In the genomic region with DNA sequence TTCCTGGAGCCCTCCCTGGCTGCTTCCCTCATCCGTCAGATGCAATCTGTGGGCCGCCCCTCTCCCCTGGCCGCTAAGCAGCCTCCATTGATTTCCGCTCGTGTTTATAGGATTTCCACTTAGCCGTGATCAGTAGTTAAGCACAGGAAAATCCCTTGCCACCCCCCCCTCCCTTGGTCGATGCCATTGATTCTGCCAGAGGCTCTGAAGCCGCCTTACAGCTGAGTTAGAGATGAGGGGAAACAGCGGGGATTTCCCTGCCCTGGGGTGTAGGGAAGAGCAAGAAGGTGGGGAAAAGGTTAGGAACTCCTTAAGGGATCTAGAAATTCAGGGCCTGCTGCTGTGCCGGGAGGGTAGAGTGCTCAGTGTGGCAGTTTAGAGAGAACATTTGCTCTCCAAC, we compare ENCODE assay signal across 11 mouse cellular contexts. TPM values are rescaled to one million over a fixed set of nuclear protein-coding genes. Genes with fewer than 3 reads are reported as not detected.
A peak's percentile ranks its signal among the peaks of the same experiment; 100 is the strongest.
DNase-seq lines count a peak whose midpoint lies in the region; ATAC-seq and TF ChIP-seq lines count a peak whose summit lies in the region.
"Had no signal": no experiment of that assay in that cellular context is flagged by ENCODE, and none has a peak within 500 bp of the region (broad histone marks: within the 10 kb centered on the region; RNA-seq: fewer than 3 reads in every experiment).

No protein-coding gene starts in this region.

- ATAC-seq in lung, embryonic 16.5 days (ENCODE audit: low read depth) = no peak
- ATAC-seq in hindbrain, embryonic 16.5 days = no peak

- intact Hi-C loops in heart, adult 2 months (cut with DNase I) = loop anchor here (2.0 kb wide), 1 partner anchor 73 kb away; no protein-coding TSS in a partner anchor

- no peak for TF ChIP-seq CTCF in heart, adult 2 months (IDR thresholded peaks at IDR 0.05)

- H3K9ac ChIP-seq in heart, adult 2 months (ENCODE audit: low read depth, low read length) = no peak overlapping the region
- no peak overlapping the region for H3K9ac ChIP-seq in lung, embryonic 16.5 days (ENCODE audit: low read length)
- peak overlapping the region; percentile 36; the same call in 1 of the 2 replicates for H3K9ac ChIP-seq in hindbrain, embryonic 16.5 days (ENCODE audit: low read depth, low read length)

- no peak for TF ChIP-seq EP300 in heart, adult 2 months (IDR thresholded peaks at IDR 0.05; ENCODE audit: insufficient read depth, low read depth, low read length)

- no peak for DNase-seq in heart, adult 2 months
- DNase-seq in heart, adult 9 months (ENCODE audit: low spot score in 2 of 2) = no peak
- DNase-seq in lung, postnatal 10 days = no peak
- peak; percentile 67 for DNase-seq in retina, embryonic 14.5 days (ENCODE audit: low spot score)
- no peak for DNase-seq in frontal cortex, postnatal 25 days (ENCODE audit: low spot score in 2 of 2)
- DNase-seq in left cerebral cortex, adult 8-10 months (ENCODE audit: low spot score in 2 of 2) = no peak
- DNase-seq: cerebellum, adult 9-11 months had no signal

- H3K4me1 ChIP-seq in heart, adult 2 months (ENCODE audit: control insufficient read depth, insufficient read depth, low read length) = peaks cover 5% of the 10 kb centered on the region
- H3K4me1 ChIP-seq in lung, embryonic 16.5 days (replicated peaks; ENCODE audit: control insufficient read depth, insufficient read depth, low read length) = peaks cover 18% of the 10 kb centered on the region
- H3K4me1 ChIP-seq in hindbrain, embryonic 16.5 days (ENCODE audit: control insufficient read depth, insufficient read depth, low read depth, low read length) = peaks cover 23% of the 10 kb centered on the region

- H3K4me3 ChIP-seq in heart, adult 2 months = no peak overlapping the region
- no peak overlapping the region for H3K4me3 ChIP-seq in lung, embryonic 16.5 days (ENCODE audit: low read length)
- no peak overlapping the region for H3K4me3 ChIP-seq in hindbrain, embryonic 16.5 days (ENCODE audit: low read length)
- H3K4me3 ChIP-seq: erythroblast, embryonic 14.5 days had no signal

- H3K27me3 ChIP-seq in heart, adult 2 months (ENCODE audit: control insufficient read depth, insufficient read depth, low read length) = no peaks in the 10 kb centered on the region
- no peaks in the 10 kb centered on the region for H3K27me3 ChIP-seq in lung, embryonic 16.5 days (ENCODE audit: control insufficient read depth, insufficient read depth, low read depth, low read length)
- no peaks in the 10 kb centered on the region for H3K27me3 ChIP-seq in hindbrain, embryonic 16.5 days (replicated peaks; ENCODE audit: control insufficient read depth, insufficient read depth, low read length)

- H3K9me3 ChIP-seq in lung, embryonic 16.5 days (ENCODE audit: control insufficient read depth, low read length) = no peaks in the 10 kb centered on the region
- no peaks in the 10 kb centered on the region for H3K9me3 ChIP-seq in hindbrain, embryonic 16.5 days (ENCODE audit: control insufficient read depth, low read length)

- TF ChIP-seq POLR2A in heart, adult 2 months (IDR thresholded peaks at IDR 0.05; ENCODE audit: insufficient read depth, low read depth, low read length) = no peak

- H3K4me2 ChIP-seq in lung, embryonic 16.5 days (ENCODE audit: low read depth, low read length) = no peak overlapping the region
- no peak overlapping the region for H3K4me2 ChIP-seq in hindbrain, embryonic 16.5 days (ENCODE audit: low read length)

- H3K36me3 ChIP-seq in heart, adult 2 months (ENCODE audit: control insufficient read depth, insufficient read depth, low read length) = no peaks in the 10 kb centered on the region
- H3K36me3 ChIP-seq in lung, embryonic 16.5 days (ENCODE audit: control insufficient read depth, insufficient read depth, low read length) = peaks cover 10% of the 10 kb centered on the region; the same call in 1 of the 2 replicates
- H3K36me3 ChIP-seq in hindbrain, embryonic 16.5 days (ENCODE audit: control insufficient read depth, insufficient read depth, low read length) = no peaks in the 10 kb centered on the region

- no peaks in the 10 kb centered on the region for H3K79me2 ChIP-seq in heart, adult 2 months (replicated peaks; ENCODE audit: control insufficient read depth, insufficient read depth, low read length)

- peak overlapping the region; percentile 38 for H3K27ac ChIP-seq in heart, adult 2 months
- peak overlapping the region; percentile 75 for H3K27ac ChIP-seq in lung, embryonic 16.5 days (ENCODE audit: low read length)
- H3K27ac ChIP-seq in hindbrain, embryonic 16.5 days (ENCODE audit: low read depth, low read length) = peak overlapping the region; percentile 2

- WGBS in heart, adult 2 months = 49% methylated on average over 10 of the region's 10 CpGs
- 64% methylated on average over 10 of the region's 10 CpGs for WGBS in lung, embryonic 16.5 days
- WGBS in hindbrain, embryonic 16.5 days = 65% methylated on average over 10 of the region's 10 CpGs

RNA-seq across cellular contexts. Expression of gene Thtpa, which starts 3.1 kb away (rescaled TPM):
- total RNA-seq in heart, adult 2 months (2021) = 10 to 100 TPM; 10.7 to 13.4 TPM
- 8.2 and 9.7 TPM in 2 replicates for polyA plus RNA-seq in heart, adult 2 months (2012; rRNA removed)
- 21.0 and 21.1 TPM in 2 replicates for polyA plus RNA-seq in lung, embryonic 16.5 days (2015; fragmentation: Nextera tagmentation; extraction: Ambion mirVana)
- polyA plus RNA-seq in hindbrain, embryonic 16.5 days (2015; fragmentation: Nextera tagmentation; extraction: Ambion mirVana) = 34.4 and 36.1 TPM in 2 replicates
- 10 to 100 TPM; 26.2 to 31.5 (median 26.4) TPM for total RNA-seq in left cerebral cortex, adult 8-10 months (2022)

RNA-seq across cellular contexts. Expression of gene Zfhx2, which starts 5.5 kb away (rescaled TPM):
- 1 to 10 TPM; 3.9 to 4.1 TPM for total RNA-seq in heart, adult 2 months (2021)
- 1.1 and 1.3 TPM in 2 replicates for polyA plus RNA-seq in heart, adult 2 months (2012; rRNA removed)
- 3.8 and 4.3 TPM in 2 replicates for polyA plus RNA-seq in lung, embryonic 16.5 days (2015; fragmentation: Nextera tagmentation; extraction: Ambion mirVana)
- 18.4 and 20.5 TPM in 2 replicates for polyA plus RNA-seq in hindbrain, embryonic 16.5 days (2015; fragmentation: Nextera tagmentation; extraction: Ambion mirVana)
- 10 to 100 TPM; 36.0 to 41.7 (median 38.6) TPM for total RNA-seq in left cerebral cortex, adult 8-10 months (2022)

RNA-seq across cellular contexts. Expression of gene Ap1g2, which starts 8.7 kb away (rescaled TPM):
- total RNA-seq in heart, adult 2 months (2021) = 1 to 10 TPM; 5.3 to 5.6 TPM
- 8.2 and 10.2 TPM in 2 replicates for polyA plus RNA-seq in heart, adult 2 months (2012; rRNA removed)
- 19.7 and 23.2 TPM in 2 replicates for polyA plus RNA-seq in lung, embryonic 16.5 days (2015; fragmentation: Nextera tagmentation; extraction: Ambion mirVana)
- polyA plus RNA-seq in hindbrain, embryonic 16.5 days (2015; fragmentation: Nextera tagmentation; extraction: Ambion mirVana) = 6.9 and 7.7 TPM in 2 replicates
- 10 to 100 TPM in 3 of 4 experiments, 1 to 10 TPM in 1; 9.1 to 12.7 (median 12.1) TPM for total RNA-seq in left cerebral cortex, adult 8-10 months (2022)

RNA-seq across cellular contexts. Expression of gene Jph4, which starts 19.1 kb away (rescaled TPM):
- under 1 TPM in 1 of 2 experiments, not detected in 1; 0.23 TPM for total RNA-seq in heart, adult 2 months (2021)
- 0.25 and 0.32 TPM in 2 replicates for polyA plus RNA-seq in heart, adult 2 months (2012; rRNA removed)
- polyA plus RNA-seq in lung, embryonic 16.5 days (2015; fragmentation: Nextera tagmentation; extraction: Ambion mirVana) = 0.18 and 0.40 TPM in 2 replicates
- polyA plus RNA-seq in hindbrain, embryonic 16.5 days (2015; fragmentation: Nextera tagmentation; extraction: Ambion mirVana) = 31.8 and 32.3 TPM in 2 replicates
- total RNA-seq in left cerebral cortex, adult 8-10 months (2022) = 100 to 1,000 TPM; 289 to 301 (median 292) TPM
- polyA plus RNA-seq: erythroblast, embryonic 14.5 days; liver, embryonic 16.5 days had no signal

Comparison
In these comparisons a context has a peak if more than half of its experiments do, and no peak if none do; other contexts are left out.
1. H3K27ac ChIP-seq: peak in every context shown above with its lines; median percentile 75 in lung, embryonic 16.5 days; 38 in heart, adult 2 months; 2 in hindbrain, embryonic 16.5 days.